Mouse (Mus musculus) right cerebral cortex, postnatal 10 days (tissue): ENCODE data around the gene Foxs1.

Source experiments
- DNase-seq, 2 experiments: peaks; one replicate each; pipeline ENCODE4 v3.0.0; 2021; ENCODE audit warnings: low spot score in 2 of 2

Foxs1 gene

GRCm38 (mm10) chr2:152928219-152928987 is 4.6 kb downstream of the Foxs1 start:
- no peak for DNase-seq

DNA sequence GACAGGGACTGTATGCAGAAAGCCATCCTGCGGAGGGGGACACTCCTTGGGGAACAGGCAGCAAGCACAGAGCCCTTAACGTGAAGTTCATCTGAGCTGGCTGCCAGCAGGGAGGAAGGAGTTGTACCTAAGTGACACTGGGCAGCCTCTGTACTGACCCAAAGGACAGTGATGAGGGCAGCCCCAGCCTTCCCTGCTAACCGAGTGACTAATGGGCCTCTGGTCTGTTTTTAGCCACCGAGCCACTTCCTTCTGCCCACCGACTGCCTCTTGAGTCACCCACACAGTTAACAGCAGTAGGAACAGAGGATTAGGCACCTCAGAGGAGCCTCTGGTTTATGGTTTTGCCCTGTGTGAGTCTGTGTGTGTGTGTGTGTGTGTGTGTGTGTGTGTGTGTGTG is 5.6 kb downstream of the Foxs1 start:
- no peak for DNase-seq

DNA sequence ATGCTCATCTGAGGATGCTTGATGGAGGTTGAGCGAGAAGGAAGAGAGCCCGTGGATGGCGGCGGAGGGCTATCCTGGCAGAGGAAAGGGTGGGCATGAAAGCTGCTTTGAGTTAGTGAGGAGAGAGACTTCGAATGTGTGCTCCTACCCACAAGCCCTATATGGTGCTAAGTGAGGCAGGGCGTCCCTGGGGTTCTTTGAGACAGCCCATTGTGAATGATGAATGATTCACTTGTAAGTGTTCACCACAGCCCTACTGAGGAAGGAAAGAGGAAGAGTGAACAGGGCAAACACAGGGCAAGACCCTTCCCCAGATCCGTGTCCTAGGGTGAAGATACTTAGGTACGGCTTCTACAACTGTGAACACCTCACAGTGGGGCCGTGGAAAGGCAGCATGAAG is 6.1 kb downstream of the Foxs1 start:
- DNase-seq = no peak

DNA sequence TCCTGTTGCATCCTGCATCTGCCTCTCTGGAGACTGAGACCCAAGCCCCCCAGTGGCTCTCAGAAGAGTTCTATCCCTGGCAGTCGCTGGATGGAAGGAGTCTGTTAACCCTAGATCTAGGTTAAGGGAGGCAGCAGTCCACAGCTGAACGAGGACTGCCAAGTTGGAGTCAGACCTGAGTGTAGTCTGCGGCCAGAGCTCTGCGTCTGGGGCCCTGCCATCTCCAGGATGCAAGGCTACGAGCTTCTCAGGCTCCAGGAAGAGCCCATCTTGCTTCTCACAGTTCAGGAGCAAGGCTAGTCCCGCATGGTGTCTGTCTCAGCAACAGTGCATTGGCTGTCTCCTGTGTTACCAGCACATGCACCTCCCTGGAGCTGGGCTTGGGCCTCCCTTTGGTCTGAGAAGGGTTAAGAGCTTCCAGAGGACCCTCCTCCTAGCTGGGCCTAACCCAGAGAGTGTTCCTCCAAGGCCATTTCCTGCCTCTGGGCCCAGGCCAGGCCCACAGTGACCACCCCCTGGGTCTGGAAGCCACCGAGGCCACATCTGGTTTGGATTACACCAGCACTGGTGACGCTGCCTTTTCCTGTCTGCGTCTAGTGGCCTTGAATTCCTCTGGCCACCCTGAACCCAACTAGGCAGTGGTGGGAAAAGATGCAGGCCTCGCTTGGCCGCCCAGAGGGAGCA is 7.7 kb downstream of the Foxs1 start:
- no peak for DNase-seq

GRCm38 (mm10) chr2:152924543-152924942 is 8.5 kb downstream of the Foxs1 start:
- no peak for DNase-seq

DNA sequence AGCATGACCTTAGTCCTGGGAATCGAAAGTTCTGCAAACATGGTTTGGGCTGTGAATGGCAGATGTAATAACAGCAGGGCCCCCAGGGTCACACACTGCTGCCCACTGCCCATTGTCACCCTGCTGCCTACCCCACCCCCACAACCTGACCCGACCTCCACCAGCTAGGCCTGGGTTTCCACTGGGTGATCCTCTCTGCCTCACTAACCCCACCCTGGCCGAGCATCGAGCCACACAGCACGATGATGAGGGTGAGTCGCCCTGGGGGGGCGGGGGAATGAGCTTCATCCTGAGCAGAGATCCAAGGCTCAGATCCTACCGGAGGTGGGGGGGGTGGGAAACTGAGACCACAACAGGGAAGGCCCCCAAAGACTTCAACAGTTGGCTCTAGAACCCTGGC is 8.9 kb downstream of the Foxs1 start:
- DNase-seq = no peak

DNA sequence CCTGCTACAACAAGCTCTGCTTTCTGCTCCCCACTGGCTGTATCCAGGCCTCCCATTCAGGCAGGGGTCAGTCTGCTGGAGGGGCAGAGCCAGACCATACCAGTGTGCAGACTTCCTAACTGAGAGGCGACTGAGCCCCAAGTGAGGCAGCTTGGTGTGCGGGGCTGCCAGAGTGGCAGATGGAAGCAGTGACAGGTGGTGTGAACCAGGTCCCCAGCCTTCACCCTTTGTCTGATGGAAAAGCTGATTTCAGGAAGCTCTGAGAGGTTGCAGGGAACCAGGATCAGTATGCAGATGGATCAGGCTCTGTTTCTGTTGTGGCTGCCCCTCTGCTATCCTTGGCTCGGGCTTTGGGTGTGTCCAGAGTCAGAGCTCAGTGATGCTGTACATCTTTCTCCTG is 9.4 kb downstream of the Foxs1 start:
- no peak for DNase-seq

DNA sequence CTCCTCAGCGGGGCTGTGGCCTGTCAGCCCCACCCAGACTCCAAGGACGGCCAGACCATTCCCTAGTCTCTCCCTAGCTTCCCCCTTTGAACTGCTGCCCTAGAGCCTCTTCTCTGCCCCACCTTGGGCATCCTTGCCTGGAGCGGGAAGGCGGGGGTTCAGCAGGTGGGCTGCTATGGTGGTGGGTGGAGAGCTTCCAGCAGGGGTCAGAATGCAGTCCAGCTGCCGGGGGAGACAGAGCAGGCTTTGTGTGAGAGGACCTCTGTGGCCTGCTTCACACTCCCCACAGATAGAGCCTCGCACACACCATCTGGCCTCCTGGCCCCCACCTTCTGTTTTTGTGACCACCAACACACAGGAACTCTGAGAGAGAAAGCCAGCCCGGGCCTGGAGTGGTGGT is 10.6 kb downstream of the Foxs1 start:
- no peak for DNase-seq

GRCm38 (mm10) chr2:152917671-152918070 is 15.3 kb downstream of the Foxs1 start:
- no peak for DNase-seq

GRCm38 (mm10) chr2:152916111-152916510 is 16.9 kb downstream of the Foxs1 start:
- no peak for DNase-seq

DNA sequence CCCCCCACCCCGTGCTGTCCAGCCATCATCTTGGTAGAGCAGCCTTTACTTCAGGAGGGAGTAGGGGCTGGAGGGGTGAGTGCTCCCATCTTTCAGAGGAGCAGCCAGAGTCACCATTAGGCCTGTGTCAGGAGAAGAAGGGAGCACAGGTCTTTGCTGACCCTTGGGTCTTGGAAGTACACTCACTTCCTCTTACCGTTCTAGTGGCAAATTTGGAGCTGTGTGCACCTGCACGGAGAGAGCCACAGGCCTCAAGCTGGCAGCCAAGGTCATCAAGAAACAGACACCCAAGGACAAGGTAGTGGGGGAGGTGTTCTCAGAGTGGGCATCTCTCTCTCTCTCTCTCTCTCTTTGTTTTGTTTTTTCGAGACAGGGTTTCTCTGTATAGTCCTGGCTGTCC is 17.6 kb downstream of the Foxs1 start:
- DNase-seq = no peak

DNA sequence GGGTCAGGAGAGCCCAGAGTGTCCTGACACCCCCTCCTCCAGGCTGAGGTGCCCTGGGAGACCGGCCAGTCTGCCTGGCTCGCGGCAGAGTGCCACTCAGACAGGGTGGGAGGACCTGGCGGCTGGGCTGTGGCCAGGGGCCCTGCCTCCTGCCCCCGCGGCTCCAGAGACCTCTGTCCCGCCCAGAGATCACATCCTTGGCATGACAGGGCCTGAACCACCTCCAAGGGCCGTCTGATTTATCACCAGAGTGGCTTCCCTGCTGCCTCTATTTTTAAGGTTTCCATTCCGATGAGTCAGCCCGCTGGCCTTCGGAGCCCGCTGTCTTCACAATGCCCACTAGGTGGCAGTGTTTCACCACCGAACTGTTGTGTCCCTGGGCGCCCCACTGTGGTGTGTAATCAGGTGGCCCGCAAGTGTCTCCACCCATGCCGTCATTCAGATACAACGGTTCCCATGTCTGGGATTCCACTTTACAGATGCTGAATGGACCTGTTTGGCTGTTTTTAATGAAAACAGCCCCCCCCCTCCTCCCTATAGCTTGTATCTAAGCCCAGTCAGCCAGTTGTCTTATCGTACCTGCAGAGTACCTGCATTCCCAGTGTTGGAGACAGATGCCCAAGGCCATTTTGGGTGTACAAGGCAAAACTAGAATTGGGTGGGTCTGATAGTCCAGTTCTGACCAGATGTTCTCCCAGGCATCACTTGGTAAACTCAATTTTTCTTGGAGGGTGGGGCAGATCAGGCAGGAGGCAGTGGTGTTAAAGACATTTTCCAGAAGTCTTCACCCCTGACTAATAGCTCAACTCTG is 18.5 kb downstream of the Foxs1 start:
- DNase-seq = peak; percentile 91 to 93

- no peak for DNase-seq
These were observed 19.5 kb downstream of the Foxs1 start for GRCm38 (mm10) chr2:152913471-152913870.

DNA sequence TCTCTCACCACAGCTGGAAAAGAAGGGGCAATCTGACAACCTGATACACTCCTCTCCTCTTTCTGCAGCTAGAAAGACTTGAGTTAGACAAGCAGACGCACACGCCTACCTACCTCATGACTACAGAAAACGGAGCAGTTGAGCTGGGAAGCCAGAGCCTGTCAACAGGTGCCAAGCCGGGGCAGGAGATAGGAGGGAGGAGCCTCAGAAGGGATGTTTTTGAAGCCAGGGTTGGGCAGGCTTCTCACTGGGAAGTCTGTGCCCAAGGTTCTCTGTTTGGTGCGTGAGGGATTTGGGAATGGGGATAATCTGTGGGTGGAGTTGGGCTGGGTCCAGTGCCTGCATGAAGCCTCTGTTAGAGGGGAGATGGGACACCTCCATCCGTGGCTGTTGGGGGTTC is 21.6 kb downstream of the Foxs1 start:
- DNase-seq = no peak

- no peak for DNase-seq
These were observed 22.0 kb downstream of the Foxs1 start, which contains the start of gene Mylk2 for GRCm38 (mm10) chr2:152911031-152911430. TSS of gene Mylk2 (plus strand) at chr2:152911352.

- DNase-seq = no peak
These were observed 23.2 kb downstream of the Foxs1 start for GRCm38 (mm10) chr2:152909848-152910247.

- DNase-seq = peak; percentile 47 to 53
These were observed 25.7 kb downstream of the Foxs1 start for GRCm38 (mm10) chr2:152907114-152907943.

DNA sequence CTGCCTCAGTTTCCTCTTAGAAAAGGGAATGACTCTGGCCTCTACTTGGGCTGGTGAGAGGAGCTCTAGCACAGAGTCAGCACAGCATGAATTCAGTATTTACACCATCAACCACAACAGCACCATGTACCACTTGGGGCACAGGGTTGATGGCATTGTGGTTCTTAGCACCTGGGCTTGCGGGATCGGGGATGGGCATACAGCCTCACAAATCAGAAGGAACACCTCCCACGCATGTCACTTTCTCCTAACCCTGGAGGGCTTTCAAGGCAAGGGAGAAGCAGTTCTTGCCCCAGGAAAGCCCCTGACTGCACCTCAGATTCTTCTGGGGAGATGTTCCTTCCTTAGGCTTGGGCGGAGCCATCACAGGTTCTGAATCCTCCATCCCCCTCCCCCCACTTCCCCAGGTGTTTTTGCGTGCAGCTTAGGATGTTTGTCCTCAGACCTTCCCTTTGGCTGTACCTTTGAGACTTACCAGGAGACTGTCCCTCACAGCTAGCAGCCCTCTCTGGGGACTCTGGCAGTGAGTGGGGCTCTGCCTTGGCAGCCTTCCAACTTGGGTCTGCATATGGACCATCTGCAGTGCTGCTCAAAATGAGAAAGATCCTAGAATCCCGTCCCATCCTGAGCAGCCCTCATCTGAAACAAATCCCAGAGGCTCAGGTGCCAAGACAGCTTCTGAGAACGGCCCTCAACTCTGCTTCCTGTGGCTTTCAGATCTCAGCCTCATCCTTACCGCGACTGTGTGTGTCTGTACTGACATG is 26.6 kb downstream of the Foxs1 start:
- no peak for DNase-seq

DNA sequence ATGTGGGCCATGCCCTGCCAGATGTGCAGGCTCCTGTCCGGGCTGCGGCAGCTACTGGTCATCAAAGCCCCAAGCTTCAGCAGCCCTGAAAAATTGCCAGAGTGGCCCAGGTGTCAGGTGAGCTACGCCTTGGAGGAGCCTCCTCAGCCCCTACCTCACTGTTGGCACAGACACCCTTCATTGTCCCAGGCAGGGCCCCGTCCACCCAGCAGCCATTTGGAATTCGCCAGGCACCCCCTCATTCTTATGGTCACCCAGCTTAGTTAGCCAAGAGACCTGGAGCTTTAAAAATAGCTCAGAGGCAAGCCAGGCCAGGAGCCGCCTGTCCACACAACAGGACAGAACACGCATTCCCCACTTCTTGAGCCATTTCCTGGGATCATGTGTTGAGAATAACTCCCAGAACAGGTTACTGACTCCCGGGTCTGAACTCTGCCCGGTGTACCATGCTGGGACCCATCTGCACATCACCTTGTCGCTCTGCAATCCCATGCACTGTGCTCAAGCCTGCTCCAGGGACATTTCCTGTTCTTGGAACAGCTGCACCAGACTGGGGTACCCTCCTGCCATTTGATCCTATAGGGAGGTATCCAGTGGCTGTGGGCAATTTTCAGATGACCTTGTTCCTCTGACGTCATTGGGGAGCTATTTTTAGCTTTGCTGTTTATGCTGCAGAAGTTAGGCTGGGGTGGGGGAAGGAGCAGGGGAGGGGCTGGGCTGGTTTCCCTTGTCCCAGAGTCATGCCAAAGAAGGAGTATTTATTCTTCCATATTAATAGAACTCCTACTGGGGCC is 27.8 kb downstream of the Foxs1 start:
- DNase-seq = no peak

DNA sequence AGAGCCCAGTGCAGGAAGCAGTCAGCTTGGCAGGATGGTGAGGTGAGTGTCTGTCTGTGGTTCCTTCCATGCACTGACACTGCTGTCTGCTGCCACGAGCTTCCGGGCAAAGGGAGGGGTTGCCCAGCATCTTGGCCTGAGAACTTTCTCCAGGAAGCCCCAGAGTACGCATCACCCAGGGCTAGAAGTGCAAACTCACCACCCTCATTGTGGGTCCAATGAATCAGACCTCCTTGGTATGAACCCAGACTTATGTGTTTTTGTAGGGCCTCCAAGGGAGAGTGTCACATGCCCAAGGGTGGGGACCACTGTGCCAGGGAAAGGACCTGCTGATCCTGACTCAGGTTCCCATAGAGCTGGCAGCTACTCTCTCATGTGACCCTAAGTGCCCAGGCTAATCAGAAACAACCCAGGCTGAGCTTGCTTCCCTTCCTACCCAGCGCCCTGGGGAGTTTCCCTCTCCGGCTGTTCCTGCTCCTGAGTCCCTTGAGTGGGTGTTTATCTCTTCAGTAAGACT is 28.8 kb downstream of the Foxs1 start:
- DNase-seq = no peak
